Mouse (Mus musculus) ES-E14 (cell line): ENCODE data around the gene Gm3696. TPM values are rescaled to one million over a fixed set of nuclear protein-coding genes. Genes with fewer than 3 reads are reported as not detected.
"Not testable (repeated sequence)": the region's sequence is repeated elsewhere in the genome, so short reads cannot be mapped to it uniquely, and the experiment has no call there.

Experiments
- DNase-seq: peaks from one replicate; pipeline ENCODE4 v3.0.0-alpha.2; 2013; ENCODE audit warnings: low read depth, low spot score
- H3K27ac ChIP-seq: 2 replicates; pipeline ENCODE4 v1.5.1; 2012; ENCODE audit warnings: low read depth, mild to moderate bottlenecking, low read length, moderate library complexity, mixed read lengths; ENCODE audit not compliant: poor library complexity, insufficient read depth, severe bottlenecking
- H3K36me3 ChIP-seq: 2 replicates; pipeline ENCODE4 v1.6.1; 2012; ENCODE audit warnings: mild to moderate bottlenecking, low read length, moderate library complexity, mixed read lengths; ENCODE audit not compliant: control insufficient read depth, poor library complexity, insufficient read depth, severe bottlenecking
- H3K4me1 ChIP-seq, 2 experiments: fragments of 150-350 bp in 1 of 2; sonication (generic) in 1 of 2; 2 replicates each; pipeline ENCODE4 v1.6.1; 2012; ENCODE audit warnings: low read length in 2 of 2, mild to moderate bottlenecking in 1 of 2, mixed read lengths in 1 of 2; ENCODE audit not compliant: control insufficient read depth in 2 of 2, insufficient read depth in 2 of 2, poor library complexity in 1 of 2
- H3K4me3 ChIP-seq, 2 experiments: fragments of 150-350 bp in 1 of 2; sonication (generic) in 1 of 2; 2 replicates each; pipeline ENCODE4 v1.5.1; 2012; ENCODE audit warnings: low read length in 2 of 2, low read depth in 1 of 2, mild to moderate bottlenecking in 1 of 2, mixed read lengths in 1 of 2; ENCODE audit not compliant: insufficient read depth in 1 of 2, poor library complexity in 1 of 2, severe bottlenecking in 1 of 2
- H3K9ac ChIP-seq: 2 replicates; pipeline ENCODE4 v1.6.1; 2012; ENCODE audit warnings: low read depth, mild to moderate bottlenecking, low read length, mixed read lengths; ENCODE audit not compliant: poor library complexity, insufficient read depth, severe bottlenecking
- H3K9me3 ChIP-seq: fragments of 150-350 bp; sonication (generic); 2 replicates; pipeline ENCODE4 v1.6.1; 2012; ENCODE audit warnings: low read depth, mild to moderate bottlenecking, low read length; ENCODE audit not compliant: control insufficient read depth, insufficient read depth
- in situ Hi-C, 2 experiments: fragments of 600-800 bp; cut with MboI; formaldehyde crosslinking; loops; one replicate each; pipeline ENCODE4 v1.15.1; 2025; ENCODE audit warnings: low sequenced_read_pairs in 2 of 2, inconsistent platforms in 1 of 2; ENCODE audit not compliant: unreplicated experiment in 2 of 2
- total RNA-seq: library from RNA; depleted of rRNA; stranded (reverse); fragments of 300-350 nt; gene quantifications from 2 replicates; pipeline ENCODE4 v1.2.3, GENCODE M21; 2012; rRNA removed

Gene Gm3696
- 1.0 and 1.7 TPM in 2 replicates for total RNA-seq

DNA sequence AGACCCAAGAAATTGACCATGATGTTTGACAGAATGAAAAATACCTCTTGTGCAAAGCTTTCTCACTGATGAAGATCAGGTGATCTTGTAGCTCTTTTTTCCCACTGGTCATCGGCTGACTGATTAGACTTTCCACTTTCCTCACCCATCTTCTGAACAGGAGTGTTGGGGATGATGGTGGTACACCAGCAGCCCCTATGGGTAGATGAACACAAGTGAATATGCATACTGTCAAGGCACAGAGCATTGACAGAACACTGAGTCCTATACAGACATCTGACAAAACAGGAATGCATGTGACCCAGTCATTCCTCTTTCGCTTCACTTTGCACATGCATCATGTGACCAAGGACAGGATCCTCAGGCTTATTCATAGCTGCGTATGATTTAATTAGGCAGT, at the start of gene Gm3696:
Gm3696 (minus strand) TSS at position 101 of the 400 bp plus-strand sequence.
- H3K9ac ChIP-seq, H3K36me3 ChIP-seq, H3K27ac ChIP-seq, H3K4me3 ChIP-seq, in situ Hi-C loops, H3K4me1 ChIP-seq, H3K9me3 ChIP-seq, DNase-seq: not testable (repeated sequence)

- H3K4me3 ChIP-seq, in situ Hi-C loops, H3K9ac ChIP-seq: not testable (repeated sequence)
Measured at GRCm38 (mm10) chr14:7125312-7125711, 24.9 kb upstream of the Gm3696 start, which contains the start of gene Gm6676. Gene Gm6676 (minus strand): TSS chr14:7125412.

GRCm38 (mm10) chr14:7105124-7105802, 4.8 kb upstream of the Gm3696 start:
- H3K27ac ChIP-seq: peak overlapping the region; percentile 75; the same call in 1 of the 2 replicates
- in situ Hi-C loops, H3K36me3 ChIP-seq, H3K4me1 ChIP-seq, H3K9me3 ChIP-seq: not testable (repeated sequence)
- DNase-seq: peak; percentile 7
- H3K4me3 ChIP-seq: peak overlapping the region; percentile 56 to 69
- peak overlapping the region; percentile 68 for H3K9ac ChIP-seq

More at GRCm38 (mm10) chr14:7125312-7125711, 24.9 kb upstream of the Gm3696 start, which contains the start of gene Gm6676:
- H3K4me1 ChIP-seq, H3K9me3 ChIP-seq, H3K36me3 ChIP-seq, H3K27ac ChIP-seq, DNase-seq: not testable (repeated sequence)

- H3K9ac ChIP-seq, H3K27ac ChIP-seq, H3K9me3 ChIP-seq, DNase-seq, H3K4me3 ChIP-seq, H3K36me3 ChIP-seq, in situ Hi-C loops, H3K4me1 ChIP-seq: not testable (repeated sequence)
Measured at GRCm38 (mm10) chr14:7044870-7045269, 55.6 kb downstream of the Gm3696 start, which contains the start of gene Gm3685. Gene Gm3685 (minus strand): TSS chr14:7044970.

Other genes starting within 250 kb of the Gm3696 start
- 0.94 and 1.7 TPM in 2 replicates for gene Gm3667, start 210.7 kb downstream of the Gm3696 start, total RNA-seq
- gene Gm6356, start 126.8 kb downstream of the Gm3696 start, total RNA-seq: not detected in 2 replicates
- gene Gm10406, start 73.2 kb downstream of the Gm3696 start, total RNA-seq: 1.5 and 3.9 TPM in 2 replicates
- gene Gm3685, start 55.7 kb downstream of the Gm3696 start, total RNA-seq: not detected in 2 replicates
- gene Gm6676, start 24.8 kb upstream of the Gm3696 start, total RNA-seq: not detected in 2 replicates
- 1.7 and 1.9 TPM in 2 replicates for gene Gm3512, start 73.9 kb upstream of the Gm3696 start, total RNA-seq
- not detected in 2 replicates for gene Gm16434, start 93.9 kb upstream of the Gm3696 start, total RNA-seq
- not detected in 2 replicates for gene Gm3727, start 164.1 kb upstream of the Gm3696 start, total RNA-seq
- gene Gm3739, start 214.4 kb upstream of the Gm3696 start, total RNA-seq: 1.8 and 2.3 TPM in 2 replicates
- not detected in 2 replicates for gene Gm5797, start 231.8 kb upstream of the Gm3696 start, total RNA-seq